Mouse (Mus musculus) brain, embryonic 14.5 days (tissue): ENCODE results near the gene 1190002N15Rik. TPM values are rescaled to one million over a fixed set of nuclear protein-coding genes. Genes with fewer than 3 reads are reported as not detected.
A peak's percentile ranks its signal among the peaks of the same experiment; 100 is the strongest.

ENCODE experiments used
- DNase-seq: peaks from one replicate; pipeline ENCODE4 v3.0.0-alpha.2; 2011; ENCODE audit warnings: low read depth
- CTCF ChIP-seq: fragments of 200-500 bp; IDR thresholded peaks from 2 replicates; pipeline ENCODE4 v1.5.1; 2012; ENCODE audit warnings: inconsistent platforms, mild to moderate bottlenecking, moderate library complexity, borderline replicate concordance; ENCODE audit not compliant: insufficient read depth, insufficient read length; ENCODE audit errors: extremely low read depth
- POLR2A ChIP-seq: fragments of 200-500 bp; IDR thresholded peaks from 2 replicates; pipeline ENCODE4 v1.6.1; 2012; ENCODE audit warnings: mild to moderate bottlenecking, inconsistent platforms, borderline replicate concordance; ENCODE audit not compliant: poor library complexity, insufficient read depth, insufficient read length, severe bottlenecking; ENCODE audit errors: extremely low read depth
- polyA plus RNA-seq: library from polyadenylated mRNA; depleted of rRNA; stranded (reverse); fragments of >200 nt; gene quantifications from 2 replicates; pipeline ENCODE4 v1.2.3, GENCODE M21; 2012; rRNA removed

1190002N15Rik gene
- polyA plus RNA-seq = 24.2 and 31.0 TPM in 2 replicates

DNA sequence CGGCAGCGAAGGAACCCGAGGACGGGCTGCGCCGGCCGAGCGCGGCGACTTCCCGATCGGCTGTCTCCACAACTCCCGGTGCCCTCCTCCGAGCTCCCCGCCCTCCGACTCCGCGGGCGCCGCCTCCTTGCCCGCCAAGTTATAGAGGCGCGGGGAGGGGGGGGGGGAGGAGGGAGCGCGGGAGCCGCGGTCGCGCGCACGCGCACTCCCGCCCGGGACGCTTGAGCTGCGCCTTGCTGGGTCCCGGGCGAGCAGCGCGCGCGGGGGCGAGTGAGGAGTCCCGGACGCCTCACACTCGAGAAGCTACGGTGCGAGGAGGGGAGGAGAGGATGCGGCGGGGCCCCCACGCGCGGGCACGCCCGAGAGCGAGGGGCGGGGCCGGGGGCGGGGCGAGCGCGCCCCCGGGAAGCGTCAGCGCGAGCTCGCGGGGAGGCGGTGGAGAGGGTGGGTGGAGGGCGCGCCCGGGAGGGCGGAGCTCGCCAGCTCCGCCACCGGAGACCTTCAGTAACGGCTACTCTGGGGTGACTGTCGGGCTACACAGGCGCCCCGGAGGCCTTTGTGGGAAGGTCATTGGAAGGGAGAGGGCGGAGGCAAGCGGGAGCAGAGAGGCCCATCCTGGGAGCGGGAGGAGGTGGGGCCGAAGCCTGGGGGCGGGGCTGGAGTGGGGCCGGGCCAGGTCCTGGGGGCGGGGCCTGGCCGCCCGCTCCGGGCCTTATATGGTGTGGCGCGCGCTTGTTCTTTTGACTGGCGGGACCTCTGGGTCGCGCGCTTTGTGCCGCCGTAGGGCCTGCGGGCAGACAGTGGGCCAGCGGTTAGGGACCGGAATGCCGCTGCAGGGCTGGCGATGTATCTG lies at the start of gene 1190002N15Rik:
TSS of gene 1190002N15Rik (minus strand) at position 112 of the 853 bp plus-strand sequence.
- TF ChIP-seq POLR2A = peak; percentile 95
- no peak for TF ChIP-seq CTCF
- DNase-seq = peak; percentile 97

DNA sequence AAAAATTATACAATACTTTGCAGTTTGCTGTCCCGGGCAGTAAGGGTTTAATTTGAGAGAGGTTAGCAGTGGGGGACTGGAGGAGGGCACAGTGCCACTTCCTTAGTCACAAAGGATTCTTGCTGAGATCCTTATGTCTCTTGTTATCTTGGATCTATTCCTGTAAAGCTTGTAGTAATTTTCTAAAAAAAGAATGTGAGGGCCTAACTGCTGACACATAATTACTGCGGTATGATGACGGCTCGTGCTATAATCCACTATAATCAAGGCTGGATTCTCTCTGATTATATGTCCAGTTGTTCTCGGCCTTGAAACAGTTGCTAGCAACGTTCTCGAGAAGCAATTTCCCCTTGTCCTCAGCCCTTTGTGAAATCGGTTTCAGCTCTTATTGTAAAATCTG lies 44.4 kb upstream of the 1190002N15Rik start:
- TF ChIP-seq CTCF (no peak), POLR2A (no peak)
- peak; percentile 34 for DNase-seq

DNA sequence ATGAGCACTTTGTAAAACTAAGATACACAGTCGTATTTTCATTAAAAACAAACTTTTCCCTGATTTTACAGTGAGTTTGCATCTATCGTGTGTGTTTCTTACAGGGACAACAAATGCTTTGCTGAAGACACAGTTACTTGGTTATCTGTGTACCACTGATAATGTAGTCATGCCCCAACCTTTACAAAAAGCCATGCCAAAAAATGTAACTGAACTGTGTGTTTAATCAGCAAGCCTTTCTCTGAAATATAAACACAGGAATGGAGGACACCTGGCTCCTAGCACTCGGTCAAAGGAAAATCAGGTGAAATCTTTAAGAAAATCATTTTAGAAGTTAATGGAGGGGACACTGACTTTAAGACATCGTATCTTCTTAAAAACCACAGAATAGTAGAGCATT lies 43.8 kb upstream of the 1190002N15Rik start:
- DNase-seq = no peak
- TF ChIP-seq POLR2A (no peak), CTCF (no peak)

DNA sequence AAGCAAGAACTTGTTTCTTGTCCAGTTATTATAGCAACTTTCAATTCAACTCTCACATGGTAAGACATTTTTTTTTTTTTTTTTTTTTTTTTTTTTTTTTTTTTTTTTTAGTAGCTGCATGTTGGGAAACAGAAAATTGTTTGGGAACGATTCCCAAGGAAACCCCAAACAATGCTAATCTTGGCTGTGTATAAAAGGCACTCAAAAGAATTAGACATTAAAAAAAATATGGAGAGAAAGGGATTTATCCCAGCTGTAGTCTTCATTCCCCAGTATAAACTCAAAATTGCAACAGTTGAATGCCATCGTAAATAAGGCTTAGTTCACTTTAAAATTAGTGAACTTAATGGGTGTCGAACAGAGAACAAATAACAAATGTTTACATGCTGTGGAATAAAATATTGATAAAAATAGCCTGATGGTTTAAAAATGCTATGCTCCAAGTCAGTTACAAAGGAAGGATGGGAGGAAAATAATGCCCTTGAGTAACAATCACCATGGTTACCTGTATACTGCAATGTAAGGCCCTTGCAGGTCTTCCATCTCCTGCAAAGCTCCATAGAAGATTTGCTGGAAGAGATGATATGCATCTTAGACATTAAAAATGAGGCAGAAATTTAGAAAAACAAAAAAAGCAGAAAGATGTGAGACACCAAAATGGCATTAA lies 42.3 kb upstream of the 1190002N15Rik start:
- no peak for TF ChIP-seq CTCF
- no peak for TF ChIP-seq POLR2A
- DNase-seq = peak; percentile 23

DNA sequence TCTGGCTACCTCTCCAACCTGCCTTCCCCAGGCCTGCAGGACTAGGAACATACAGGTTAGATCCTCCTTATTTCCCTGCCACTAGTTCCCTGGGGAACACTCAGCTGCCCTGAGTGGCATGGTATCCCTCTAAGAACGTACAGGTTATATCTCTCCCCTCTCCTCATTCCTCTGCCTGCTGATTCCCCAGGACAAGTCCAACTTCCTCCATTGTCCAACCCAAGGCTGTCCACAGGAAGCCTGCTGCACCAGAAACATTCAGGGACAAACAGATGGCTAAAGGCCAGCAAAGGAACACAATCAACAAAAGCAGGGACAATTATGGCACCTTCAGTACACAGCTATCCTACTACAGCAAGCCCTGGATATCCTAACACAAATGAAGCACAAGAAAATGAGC lies 33.9 kb upstream of the 1190002N15Rik start:
- no peak for DNase-seq
- TF ChIP-seq CTCF (no peak), POLR2A (no peak)

DNA sequence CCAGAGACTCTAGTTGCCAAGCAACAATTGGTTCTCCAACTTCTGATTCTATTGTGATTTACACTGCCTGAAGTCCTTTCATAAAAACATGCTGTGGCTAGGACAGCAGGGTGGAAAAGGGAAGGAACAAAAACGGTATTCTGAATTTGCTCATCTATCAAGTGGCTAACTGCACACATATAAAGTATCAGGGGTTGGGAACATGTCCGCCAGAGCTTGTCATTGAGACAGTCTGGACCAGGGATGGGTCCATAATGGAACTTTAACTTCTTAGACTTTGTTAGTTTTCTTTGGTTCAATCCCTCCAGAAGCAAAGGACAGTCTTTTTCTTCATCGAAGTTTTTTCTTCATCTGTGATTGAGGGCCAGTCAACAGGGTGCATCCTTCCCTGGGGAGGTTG lies 30.5 kb upstream of the 1190002N15Rik start:
- no peak for DNase-seq
- TF ChIP-seq POLR2A (no peak), CTCF (no peak)

DNA sequence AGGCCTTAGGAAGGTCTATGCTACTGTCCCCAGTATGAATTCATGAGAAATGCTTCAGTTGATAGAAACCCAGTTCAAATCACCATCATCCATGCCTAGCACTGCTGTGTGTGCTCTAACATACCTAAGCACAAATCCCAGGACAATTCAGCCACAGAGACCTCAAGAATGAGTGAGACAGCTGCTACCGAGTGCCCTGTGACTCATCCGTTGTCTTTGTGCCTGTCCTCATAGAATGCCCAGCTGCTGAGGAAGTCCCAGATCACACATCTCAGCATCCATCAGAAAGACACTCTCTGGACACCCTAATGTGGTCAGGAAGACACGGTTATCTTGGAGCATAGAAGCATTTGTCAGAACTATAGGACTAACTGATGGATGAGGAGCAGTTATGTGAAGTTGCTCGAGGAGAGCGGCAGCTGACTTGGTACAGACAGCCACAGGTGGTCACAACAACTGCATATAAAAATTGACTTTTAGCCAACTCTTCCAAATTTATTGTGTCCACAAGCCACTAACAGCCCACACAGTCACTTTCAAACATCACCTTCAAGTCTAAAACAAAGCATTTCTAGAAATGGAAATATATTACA lies 29.9 kb upstream of the 1190002N15Rik start:
- no peak for TF ChIP-seq POLR2A
- no peak for TF ChIP-seq CTCF
- DNase-seq = no peak

DNA sequence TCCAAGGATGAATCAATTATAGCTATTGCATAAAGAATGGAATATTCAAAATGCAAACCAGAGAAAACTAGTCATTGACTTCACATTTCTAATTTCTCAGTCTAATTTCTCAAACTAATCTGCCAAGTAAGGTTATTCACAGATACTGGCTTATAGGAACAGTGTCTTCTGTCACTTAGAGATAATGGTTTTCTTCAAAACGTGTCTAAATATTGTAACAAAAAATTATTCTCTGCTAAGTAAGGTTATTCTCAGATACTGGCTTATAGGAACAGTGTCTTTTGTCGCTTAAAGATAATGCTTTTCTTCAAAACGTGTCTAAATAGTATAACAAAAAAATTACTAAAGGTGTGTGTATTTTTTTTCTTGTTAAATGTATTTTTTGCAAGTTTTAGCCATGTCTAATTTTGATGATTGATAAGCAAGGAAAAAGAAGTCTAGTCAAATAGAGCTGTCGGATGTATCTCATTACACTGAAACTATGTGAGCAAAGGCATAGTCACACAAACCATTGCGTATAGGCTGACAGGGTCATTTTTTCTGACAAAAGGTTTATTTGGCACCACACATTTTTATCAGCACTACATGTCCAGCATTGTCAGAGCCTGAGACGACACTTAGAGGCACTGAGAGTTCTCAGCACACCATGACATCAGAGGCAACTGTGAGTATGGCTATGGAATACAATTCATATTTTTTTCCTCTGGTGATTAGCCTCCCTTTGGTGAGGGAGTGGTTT lies 19.1 kb upstream of the 1190002N15Rik start:
- no peak for DNase-seq
- no peak for TF ChIP-seq CTCF
- TF ChIP-seq POLR2A = no peak

DNA sequence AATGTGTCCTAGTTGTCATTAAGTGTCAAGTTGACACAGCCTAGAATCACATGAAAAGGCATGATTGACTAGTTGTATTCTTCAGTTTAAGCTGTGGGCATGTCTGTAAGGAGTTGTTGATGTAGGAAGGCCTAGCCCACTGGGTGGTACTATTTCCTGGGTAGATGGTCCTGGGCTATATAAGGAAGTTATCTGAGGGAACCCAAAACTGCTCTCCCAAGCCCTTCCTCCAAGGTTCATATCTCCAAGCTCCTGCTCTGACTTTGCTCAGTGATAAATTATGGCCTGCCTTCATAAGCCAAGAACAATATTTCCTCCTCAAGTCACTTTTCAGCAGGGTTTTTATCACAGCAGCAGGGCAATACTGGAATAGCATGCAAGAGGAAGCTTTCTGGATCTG lies 18.4 kb upstream of the 1190002N15Rik start:
- DNase-seq = no peak
- TF ChIP-seq CTCF = no peak
- TF ChIP-seq POLR2A = no peak

DNA sequence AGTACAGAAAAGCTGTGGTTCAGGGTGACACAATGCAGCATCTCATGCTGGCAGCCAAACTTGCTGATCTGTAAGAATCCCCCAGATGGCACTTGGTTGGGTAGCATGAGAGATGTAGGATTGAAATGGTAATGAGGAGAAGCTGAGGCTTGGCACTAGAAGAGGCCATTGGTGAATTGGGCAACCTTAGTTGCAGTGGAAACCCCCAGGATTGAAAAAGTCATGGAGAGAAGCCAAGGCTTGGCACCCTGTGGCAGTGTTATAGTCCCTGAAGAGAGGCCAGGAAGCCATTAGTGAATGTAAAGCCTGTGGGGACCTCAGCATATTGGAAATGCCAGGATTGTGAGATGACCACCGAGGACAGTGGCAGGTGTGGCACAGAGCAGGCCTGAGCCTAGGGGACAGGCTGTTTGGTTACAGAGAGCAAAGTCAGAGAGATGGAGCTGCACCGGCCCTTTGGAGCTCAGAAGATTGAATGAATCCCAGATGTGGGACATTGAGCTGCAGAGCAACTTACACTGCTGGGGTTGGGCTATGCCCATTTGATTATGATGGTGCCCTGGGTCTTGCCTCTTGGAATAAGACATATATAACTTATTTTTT lies 12.7 kb upstream of the 1190002N15Rik start:
- DNase-seq = peak; percentile 58
- TF ChIP-seq CTCF (no peak), POLR2A (no peak)
